15 mouse cellular contexts compared by ENCODE assay signal in the genomic region with DNA sequence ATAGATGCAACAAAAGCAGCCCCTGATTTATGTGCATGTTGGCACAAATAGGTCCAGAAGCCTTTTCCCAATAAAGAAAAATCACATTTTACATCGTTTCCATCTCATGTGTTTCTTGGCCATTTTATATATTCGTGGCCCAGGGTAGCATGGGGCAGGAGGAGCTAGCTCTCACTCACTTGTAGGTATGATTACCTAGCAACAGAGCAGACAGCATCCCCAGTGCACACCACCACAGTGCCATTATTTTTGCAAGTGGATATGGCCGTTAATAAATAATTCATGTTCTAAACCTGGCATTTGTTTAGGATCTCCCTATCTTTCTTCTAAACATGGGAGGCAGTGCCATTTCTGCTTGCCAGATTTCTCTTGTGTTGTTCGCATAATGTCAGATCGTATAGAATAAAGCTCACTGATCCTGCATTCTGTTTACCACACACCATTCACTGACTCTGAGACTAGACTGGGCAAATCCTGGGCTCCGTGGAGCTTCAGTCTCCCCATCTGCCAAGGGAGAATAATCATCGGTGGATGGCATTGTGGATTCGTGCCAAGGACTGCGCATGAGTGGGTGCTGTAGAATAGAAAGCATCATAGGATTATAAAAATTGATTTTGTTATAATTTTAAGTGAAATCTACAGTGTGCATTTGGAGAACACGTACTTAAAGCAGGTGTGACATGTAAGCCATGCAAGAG.
A peak's percentile ranks its signal among the peaks of the same experiment; 100 is the strongest.
DNase-seq lines count a peak whose midpoint lies in the region; ATAC-seq and TF ChIP-seq lines count a peak whose summit lies in the region.
"Had no signal": no experiment of that assay in that cellular context is flagged by ENCODE, and none has a peak within 500 bp of the region (broad histone marks: within the 10 kb centered on the region; RNA-seq: fewer than 3 reads in every experiment).

No protein-coding gene starts in this region.

- no peaks in the 10 kb centered on the region for H3K9me3 ChIP-seq in midbrain, postnatal 0 days (ENCODE audit: low read length)
- H3K9me3 ChIP-seq: embryonic facial prominence, embryonic 10.5 days; liver, embryonic 15.5 days; midbrain, embryonic 12.5 days had no signal

- peak; percentile 68 to 77 for DNase-seq in cerebellum, postnatal 14 days
- no peak for DNase-seq in cerebellum, adult 11 months
- DNase-seq in brain, embryonic 14.5 days (ENCODE audit: low read depth), result peak; percentile 76
- peak; percentile 69 to 77 for DNase-seq in layer of hippocampus, adult 8-10 months (ENCODE audit: low spot score in 2 of 2)
- DNase-seq in midbrain, postnatal 0 days (ENCODE audit: low spot score), result peak; percentile 67
- no peak for DNase-seq in spleen, adult 18-20 months
- no peak for DNase-seq in gastrocnemius, postnatal 4 days (ENCODE audit: low spot score in 2 of 2)
- DNase-seq: B cell, adult 2 months; gastrocnemius, adult 2 months; kidney, postnatal 4 days; thymus, adult 2 months had no signal

- H3K27me3 ChIP-seq in midbrain, postnatal 0 days (ENCODE audit: insufficient read depth, low read length), result no peaks in the 10 kb centered on the region
- H3K27me3 ChIP-seq: liver, embryonic 15.5 days had no signal

- no peak overlapping the region for H3K9ac ChIP-seq in midbrain, postnatal 0 days (replicated peaks; ENCODE audit: low read length, poor library complexity, severe bottlenecking)
- H3K9ac ChIP-seq: liver, embryonic 15.5 days; midbrain, embryonic 12.5 days had no signal

- no peak overlapping the region for H3K27ac ChIP-seq in midbrain, postnatal 0 days (ENCODE audit: low read depth, low read length)
- H3K27ac ChIP-seq: embryonic facial prominence, embryonic 10.5 days; gastrocnemius, adult 2 months; liver, embryonic 15.5 days; midbrain, embryonic 12.5 days had no signal

- TF ChIP-seq POLR2A in brain, embryonic 14.5 days (IDR thresholded peaks at IDR 0.05; ENCODE audit: borderline replicate concordance, extremely low read depth, insufficient read depth, insufficient read length, poor library complexity, severe bottlenecking), result no peak

- TF ChIP-seq CTCF in brain, embryonic 14.5 days (IDR thresholded peaks at IDR 0.05; ENCODE audit: borderline replicate concordance, extremely low read depth, insufficient read depth, insufficient read length), result no peak
- no peak for TF ChIP-seq CTCF in midbrain, postnatal 0 days (IDR thresholded peaks at IDR 0.05)

- 61% methylated on average over 10 of the region's 10 CpGs for WGBS in midbrain, postnatal 0 days

- no peaks in the 10 kb centered on the region for H3K36me3 ChIP-seq in midbrain, postnatal 0 days (ENCODE audit: insufficient read depth, low read length)
- H3K36me3 ChIP-seq: embryonic facial prominence, embryonic 10.5 days; liver, embryonic 15.5 days; midbrain, embryonic 12.5 days had no signal

- peaks cover 5% of the 10 kb centered on the region; the same call in 1 of the 2 replicates for H3K4me1 ChIP-seq in midbrain, postnatal 0 days (ENCODE audit: insufficient read depth, low read length)

- no peak overlapping the region for H3K4me2 ChIP-seq in midbrain, postnatal 0 days (ENCODE audit: low read depth, low read length, poor library complexity, severe bottlenecking)
- H3K4me2 ChIP-seq: liver, embryonic 15.5 days; midbrain, embryonic 12.5 days had no signal

- no peak overlapping the region for H3K4me3 ChIP-seq in midbrain, postnatal 0 days (ENCODE audit: low read depth, low read length)
- H3K4me3 ChIP-seq: embryonic facial prominence, embryonic 10.5 days; gastrocnemius, adult 2 months; liver, embryonic 15.5 days; midbrain, embryonic 12.5 days had no signal

- ATAC-seq in midbrain, postnatal 0 days (ENCODE audit: low FRiP score), result peak; percentile 57; the same call in 1 of the 2 replicates
- no peak for ATAC-seq in CD4-positive, CD25-positive, alpha-beta regulatory T cell, adult 4 months

Comparison
In these comparisons a context has a peak if more than half of its experiments do, and no peak if none do; other contexts are left out.
1. DNase-seq: peak in cerebellum, postnatal 14 days (2 of 2), brain, embryonic 14.5 days (single experiment), layer of hippocampus, adult 8-10 months (2 of 2) and midbrain, postnatal 0 days (single experiment); none in cerebellum, adult 11 months (single experiment), spleen, adult 18-20 months (0 of 2) and gastrocnemius, postnatal 4 days (0 of 2).